Mouse (Mus musculus) left cerebral cortex, postnatal 25 days (tissue): ENCODE measurements at regions not wholly inside any gene's neighbourhood (a gene's known extent, or its start where the extent isn't known, plus 50 kb on each side); places are given as distances from the start of the nearest gene placed in this dataset.

Experiments used
- DNase-seq, 2 experiments: peaks; one replicate each; pipeline ENCODE4 v3.0.0; 2022; ENCODE audit warnings: low spot score in 2 of 2, mixed read lengths in 1 of 2
- intact Hi-C: fragments of 180-260 bp; cut with DNase I; formaldehyde crosslinking; loops from one replicate; pipeline ENCODE4 v1.15.1; 2025

GRCm38 (mm10) chr12:77749438-77750007 lies 444.5 kb upstream of the Gm6657 start:
- DNase-seq = no peak
- intact Hi-C loops = no loop called here

GRCm38 (mm10) chr12:77752181-77752580 lies 441.9 kb upstream of the Gm6657 start:
- DNase-seq = no peak
- intact Hi-C loops = no loop called here

GRCm38 (mm10) chr12:77756021-77756420 lies 438.0 kb upstream of the Gm6657 start:
- no peak for DNase-seq
- intact Hi-C loops = no loop called here

DNA sequence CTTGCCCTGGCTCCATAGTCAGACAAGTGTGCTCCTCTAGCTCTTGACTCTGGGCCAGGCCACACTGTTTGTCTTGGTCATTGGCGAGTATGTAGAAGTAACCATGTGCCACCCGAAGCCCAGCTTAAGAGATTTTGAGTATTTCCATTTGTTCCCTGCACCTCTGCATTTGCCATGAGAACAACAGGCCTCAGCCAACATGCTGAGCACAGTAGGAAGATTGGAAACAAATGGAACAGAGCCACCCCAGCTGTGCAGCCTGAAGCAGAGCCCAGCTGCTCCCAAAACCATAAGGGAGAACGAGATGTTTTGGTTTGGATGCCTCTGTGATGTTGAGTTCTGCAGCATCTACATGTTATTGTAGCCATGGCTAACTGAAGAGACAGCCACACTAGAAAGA lies 433.1 kb upstream of the Gm6657 start:
- DNase-seq = no peak
- intact Hi-C loops = no loop called here

GRCm38 (mm10) chr12:77776011-77776546 lies 418.0 kb upstream of the Gm6657 start:
- DNase-seq = no peak
- intact Hi-C loops = no loop called here

GRCm38 (mm10) chr12:77776755-77777154 lies 417.3 kb upstream of the Gm6657 start:
- intact Hi-C loops = no loop called here

DNA sequence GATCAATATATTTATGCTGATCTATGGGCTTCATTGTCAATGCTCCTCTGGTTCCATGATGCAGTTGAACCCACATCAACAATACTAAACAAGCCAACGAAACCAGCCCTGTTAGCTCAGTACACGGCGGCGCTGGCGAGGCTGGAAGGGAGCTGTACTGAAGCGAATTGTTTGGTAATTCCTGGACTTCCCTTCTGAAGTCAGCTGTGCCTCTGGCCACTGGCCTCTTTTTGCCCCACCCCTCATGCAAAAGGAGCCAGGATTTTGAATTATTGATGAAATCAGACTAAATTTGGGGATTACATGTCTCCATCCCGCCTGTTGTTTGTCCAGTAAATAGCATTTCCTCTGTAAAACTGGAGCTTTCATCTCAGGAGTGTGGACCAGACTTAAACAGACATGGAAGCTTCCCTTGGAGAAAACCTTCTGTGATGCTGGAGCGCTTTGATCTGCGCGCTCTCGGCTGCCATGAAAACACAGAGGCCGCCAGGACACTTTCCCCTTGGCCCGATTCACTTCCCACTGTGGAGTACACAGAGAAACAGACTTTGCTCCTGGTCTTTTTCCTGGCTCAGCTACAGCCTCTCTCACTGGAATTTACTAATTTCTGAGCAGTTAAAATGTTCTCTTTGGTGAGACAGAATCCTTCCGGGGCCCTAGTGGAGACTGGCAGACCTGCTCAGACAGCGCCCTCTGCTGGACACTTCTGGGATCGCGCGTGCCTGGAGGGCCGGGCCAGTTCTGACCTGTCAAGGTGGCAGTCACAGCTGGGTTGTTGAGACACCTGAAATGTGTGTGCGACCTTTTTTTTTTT lies 412.9 kb upstream of the Gm6657 start:
- DNase-seq = peak; percentile 85 to 88
- intact Hi-C loops = loop anchor here (10.0 kb wide), 3 partner anchors 206 to 776 kb away; partner anchors contain the start of gene Fut8

More at GRCm38 (mm10) chr12:77776755-77777154, 417.3 kb upstream of the Gm6657 start:
- no peak for DNase-seq

DNA sequence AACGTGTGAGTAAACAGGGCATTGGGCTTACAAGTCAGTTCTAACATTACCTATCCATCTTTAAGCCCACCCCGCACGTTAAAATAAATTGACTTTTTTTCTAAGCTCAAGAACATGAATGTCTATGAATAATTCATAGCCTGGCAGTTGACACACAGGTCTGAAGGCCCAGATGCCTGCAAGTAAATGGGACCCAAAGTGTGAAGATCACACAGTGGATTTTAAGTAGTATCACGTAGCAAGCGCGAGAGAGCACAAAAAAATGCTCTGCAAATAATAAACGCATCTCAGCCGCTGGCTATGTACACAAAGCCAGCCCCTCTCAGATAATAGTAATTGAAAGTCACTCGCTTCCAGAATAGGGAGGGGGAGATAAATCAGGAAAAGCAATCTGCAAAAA lies 410.1 kb upstream of the Gm6657 start:
- intact Hi-C loops = loop anchor here (10.0 kb wide), 3 partner anchors 209 to 779 kb away; partner anchors contain the start of gene Fut8
- no peak for DNase-seq

DNA sequence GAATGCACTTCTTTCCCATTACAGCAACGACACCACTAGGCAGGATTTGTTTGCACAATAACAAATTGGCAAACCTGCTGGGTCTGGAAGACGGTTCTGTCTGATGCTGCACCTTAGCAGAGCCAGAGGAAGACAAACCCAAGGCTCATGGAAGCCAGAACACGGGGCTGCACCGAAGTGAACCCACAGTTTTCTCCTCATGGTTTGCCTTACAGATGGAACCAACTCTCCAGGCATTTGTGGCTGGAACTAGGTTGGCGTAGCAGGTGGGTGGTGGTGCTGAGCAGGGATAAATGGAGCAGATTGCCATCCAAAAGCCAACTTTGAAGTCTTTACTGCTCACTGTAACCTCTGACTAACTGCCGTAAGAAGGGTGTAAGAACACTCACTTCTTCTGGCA lies 408.4 kb upstream of the Gm6657 start:
- intact Hi-C loops = loop anchor here (10.0 kb wide), 3 partner anchors 211 to 781 kb away; partner anchors contain the start of gene Fut8
- DNase-seq = peak; percentile 15 to 75

DNA sequence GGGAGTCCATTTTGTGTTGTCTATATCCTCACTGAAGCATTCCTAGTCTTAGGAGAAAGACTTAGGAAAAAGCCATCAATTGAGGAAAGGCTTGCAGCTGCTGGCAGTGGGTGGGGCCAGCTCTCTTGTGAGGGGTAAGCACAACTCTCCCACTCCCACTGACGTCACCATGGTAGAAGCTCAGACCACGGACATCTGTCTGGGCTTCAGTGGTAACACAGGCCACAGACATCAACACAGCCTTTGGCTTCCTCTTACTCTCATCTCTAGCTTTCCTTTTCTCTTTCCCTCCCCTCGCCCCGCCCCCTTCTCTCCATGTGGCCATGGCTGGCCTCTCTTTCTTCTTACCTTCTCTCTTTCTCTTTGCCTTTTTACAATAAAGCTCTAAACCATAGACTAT lies 407.4 kb upstream of the Gm6657 start:
- no peak for DNase-seq
- intact Hi-C loops = loop anchor here (10.0 kb wide), 3 partner anchors 212 to 782 kb away; partner anchors contain the start of gene Fut8

- intact Hi-C loops = loop anchor here (10.0 kb wide), 3 partner anchors 213 to 783 kb away; partner anchors contain the start of gene Fut8
- DNase-seq = peak in 1 of 2 experiments; percentile 31
Measured at GRCm38 (mm10) chr12:77788273-77788672, 405.8 kb upstream of the Gm6657 start.

- DNase-seq = no peak
- intact Hi-C loops = loop anchor here (10.0 kb wide), 3 partner anchors 215 to 785 kb away; partner anchors contain the start of gene Fut8
Measured at GRCm38 (mm10) chr12:77789427-77789826, 404.6 kb upstream of the Gm6657 start.

GRCm38 (mm10) chr12:77789871-77790270 lies 404.2 kb upstream of the Gm6657 start:
- intact Hi-C loops = loop anchor here (10.0 kb wide), 3 partner anchors 215 to 785 kb away; partner anchors contain the start of gene Fut8

DNA sequence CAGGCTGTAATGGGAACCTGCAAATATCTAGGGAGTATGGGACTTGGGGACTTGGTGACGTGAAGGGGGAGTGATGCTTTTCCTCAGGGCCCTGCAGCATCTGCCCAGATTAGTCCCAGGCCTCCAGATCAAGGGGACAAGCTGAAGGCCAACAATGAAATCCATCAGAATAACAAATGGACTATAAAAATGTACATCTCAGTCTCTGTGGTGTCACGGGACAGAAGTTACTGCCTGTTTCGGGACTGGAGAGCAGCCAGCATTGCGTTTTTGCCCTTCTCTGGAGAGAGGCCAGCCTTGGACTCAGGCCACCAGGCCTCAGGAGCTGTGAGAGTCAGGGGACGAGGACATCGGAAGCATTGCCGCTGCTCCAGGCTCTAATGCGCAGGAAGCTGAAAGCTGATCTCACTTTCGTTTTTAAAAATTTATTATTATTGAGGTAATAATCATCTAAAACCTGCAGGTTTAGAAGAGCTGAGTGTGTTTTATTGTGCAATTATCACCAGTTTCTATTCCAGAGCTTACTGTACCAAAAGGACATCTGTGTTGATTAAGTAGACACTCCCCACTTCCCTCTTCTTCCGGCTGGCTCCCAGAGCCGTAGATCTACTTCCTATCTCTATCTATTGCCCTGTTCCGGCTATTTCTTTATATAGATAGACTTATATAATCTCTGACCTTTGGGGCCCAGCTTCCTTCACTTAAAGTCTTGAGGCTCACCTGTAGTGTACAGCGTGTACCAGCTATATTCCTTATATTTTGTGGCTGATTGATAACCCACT lies 403.0 kb upstream of the Gm6657 start:
- intact Hi-C loops = no loop called here
- no peak for DNase-seq

More at GRCm38 (mm10) chr12:77789871-77790270, 404.2 kb upstream of the Gm6657 start:
- DNase-seq = no peak

DNA sequence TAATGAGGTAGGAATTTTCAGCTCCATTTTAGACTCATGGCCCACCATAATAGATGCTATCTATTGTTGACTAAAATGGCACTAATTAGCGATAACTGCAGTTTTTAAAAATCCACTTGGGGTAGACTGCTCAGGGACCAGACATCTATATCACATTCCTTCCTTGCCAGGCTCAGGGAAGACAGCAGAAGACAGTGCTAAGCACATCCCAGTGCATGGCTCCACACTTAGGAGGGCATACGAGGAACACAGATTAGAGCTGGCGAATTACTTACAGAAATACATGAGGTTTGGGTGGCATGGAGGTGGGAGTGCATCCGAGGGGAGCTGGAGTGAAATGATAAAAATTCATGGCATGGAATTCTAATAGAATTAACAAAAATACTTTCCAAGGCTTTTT lies 395.5 kb upstream of the Gm6657 start:
- DNase-seq = no peak
- intact Hi-C loops = no loop called here

- intact Hi-C loops = no loop called here
- no peak for DNase-seq
Measured at GRCm38 (mm10) chr12:77799134-77799770, 394.8 kb upstream of the Gm6657 start.

- intact Hi-C loops = no loop called here
- DNase-seq = peak in 1 of 2 experiments; percentile 48
Measured at GRCm38 (mm10) chr12:77807674-77808073, 386.4 kb upstream of the Gm6657 start.

- intact Hi-C loops = no loop called here
- DNase-seq = peak in 1 of 2 experiments; percentile 29
Measured at GRCm38 (mm10) chr12:77811276-77811675, 382.8 kb upstream of the Gm6657 start.

DNA sequence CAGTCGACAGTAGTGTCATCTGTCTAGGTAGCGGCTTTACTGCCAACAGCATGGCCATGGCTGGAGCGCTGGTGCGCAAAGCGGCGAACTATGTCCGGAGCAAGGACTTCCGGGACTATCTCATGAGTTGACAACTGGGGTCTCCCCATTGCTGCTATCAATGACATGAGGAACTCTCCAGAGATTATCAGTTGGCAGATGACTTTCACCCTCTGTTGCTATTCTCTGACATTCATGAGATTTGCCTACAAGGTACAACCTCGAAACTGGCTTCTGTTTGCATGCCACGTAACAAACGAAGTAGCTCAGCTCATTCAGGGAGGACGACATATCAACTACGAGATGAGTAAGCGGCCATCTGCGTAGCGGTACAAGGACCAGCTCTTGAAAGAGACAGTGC lies 374.6 kb upstream of the Gm6657 start:
- no peak for DNase-seq
- intact Hi-C loops = no loop called here
